Mouse (Mus musculus): Measurements from ENCODE around the gene Rps26. TPM values are rescaled to one million over a fixed set of nuclear protein-coding genes. Genes with fewer than 3 reads are reported as not detected.

The Rps26 gene
- polyA plus RNA-seq, 1 experiment, result 886 TPM

- no peaks in the 10 kb centered on the region for H3K4me1 ChIP-seq (ENCODE audit: control insufficient read depth, insufficient read depth, low read length)
- H3K4me3 ChIP-seq (ENCODE audit: insufficient read depth, low read length), result no peak overlapping the region
- TF ChIP-seq CTCF (IDR thresholded peaks at IDR 0.05; ENCODE audit: low read depth, low read length) (no peak), POLR2A (IDR thresholded peaks at IDR 0.05; ENCODE audit: borderline replicate concordance, low read depth, low read length) (no peak)
- no peak overlapping the region for H3K27ac ChIP-seq (ENCODE audit: insufficient read depth, low read depth, low read length)
Measured at GRCm38 (mm10) chr10:128613154-128613440, 13.4 kb downstream of the Rps26 start.

- TF ChIP-seq POLR2A (IDR thresholded peaks at IDR 0.05; ENCODE audit: borderline replicate concordance, low read depth, low read length) (no peak), CTCF (IDR thresholded peaks at IDR 0.05; ENCODE audit: low read depth, low read length) (0 out of 2 replicates have a peak, but pooled peaks have one; percentile 13)
- no peak overlapping the region for H3K4me3 ChIP-seq (ENCODE audit: insufficient read depth, low read length)
- no peak overlapping the region for H3K27ac ChIP-seq (ENCODE audit: insufficient read depth, low read depth, low read length)
- no peaks in the 10 kb centered on the region for H3K4me1 ChIP-seq (ENCODE audit: control insufficient read depth, insufficient read depth, low read length)
Measured at GRCm38 (mm10) chr10:128612433-128613153, 14.0 kb downstream of the Rps26 start.

GRCm38 (mm10) chr10:128606483-128606882 is 20.1 kb downstream of the Rps26 start:
- H3K27ac ChIP-seq (ENCODE audit: insufficient read depth, low read depth, low read length), result no peak overlapping the region
- TF ChIP-seq CTCF (IDR thresholded peaks at IDR 0.05; ENCODE audit: low read depth, low read length) (no peak), POLR2A (IDR thresholded peaks at IDR 0.05; ENCODE audit: borderline replicate concordance, low read depth, low read length) (no peak)

GRCm38 (mm10) chr10:128602470-128603128 is 23.9 kb downstream of the Rps26 start:
- no peak overlapping the region for H3K27ac ChIP-seq (ENCODE audit: insufficient read depth, low read depth, low read length)
- no peak for TF ChIP-seq CTCF (IDR thresholded peaks at IDR 0.05; ENCODE audit: low read depth, low read length)
- TF ChIP-seq POLR2A (IDR thresholded peaks at IDR 0.05; ENCODE audit: borderline replicate concordance, low read depth, low read length), result no peak
- H3K4me1 ChIP-seq (ENCODE audit: control insufficient read depth, insufficient read depth, low read length), result peaks cover 9% of the 10 kb centered on the region
- H3K4me3 ChIP-seq (ENCODE audit: insufficient read depth, low read length), result no peak overlapping the region

More at GRCm38 (mm10) chr10:128606483-128606882, 20.1 kb downstream of the Rps26 start:
- peaks cover 9% of the 10 kb centered on the region for H3K4me1 ChIP-seq (ENCODE audit: control insufficient read depth, insufficient read depth, low read length)
- no peak overlapping the region for H3K4me3 ChIP-seq (ENCODE audit: insufficient read depth, low read length)

- H3K27ac ChIP-seq (ENCODE audit: insufficient read depth, low read depth, low read length), result no peak overlapping the region
- H3K4me3 ChIP-seq (ENCODE audit: insufficient read depth, low read length), result no peak overlapping the region
- TF ChIP-seq CTCF (IDR thresholded peaks at IDR 0.05; ENCODE audit: low read depth, low read length), result no peak
- TF ChIP-seq POLR2A (IDR thresholded peaks at IDR 0.05; ENCODE audit: borderline replicate concordance, low read depth, low read length), result no peak
- H3K4me1 ChIP-seq (ENCODE audit: control insufficient read depth, insufficient read depth, low read length), result peaks cover 9% of the 10 kb centered on the region
Measured at GRCm38 (mm10) chr10:128601499-128601898, 25.0 kb downstream of the Rps26 start.

- H3K27ac ChIP-seq (ENCODE audit: insufficient read depth, low read depth, low read length), result no peak overlapping the region
- peaks cover 5% of the 10 kb centered on the region; the same call in 1 of the 2 replicates for H3K4me1 ChIP-seq (ENCODE audit: control insufficient read depth, insufficient read depth, low read length)
- H3K4me3 ChIP-seq (ENCODE audit: insufficient read depth, low read length), result no peak overlapping the region
- no peak for TF ChIP-seq CTCF (IDR thresholded peaks at IDR 0.05; ENCODE audit: low read depth, low read length)
- no peak for TF ChIP-seq POLR2A (IDR thresholded peaks at IDR 0.05; ENCODE audit: borderline replicate concordance, low read depth, low read length)
Measured at GRCm38 (mm10) chr10:128598476-128598875, 28.1 kb downstream of the Rps26 start.

- H3K4me1 ChIP-seq (ENCODE audit: control insufficient read depth, insufficient read depth, low read length), result no peaks in the 10 kb centered on the region
- no peak overlapping the region for H3K27ac ChIP-seq (ENCODE audit: insufficient read depth, low read depth, low read length)
- TF ChIP-seq CTCF (IDR thresholded peaks at IDR 0.05; ENCODE audit: low read depth, low read length), result no peak
- no peak for TF ChIP-seq POLR2A (IDR thresholded peaks at IDR 0.05; ENCODE audit: borderline replicate concordance, low read depth, low read length)
- H3K4me3 ChIP-seq (ENCODE audit: insufficient read depth, low read length), result no peak overlapping the region
Measured at GRCm38 (mm10) chr10:128592797-128593196, 33.8 kb downstream of the Rps26 start.

GRCm38 (mm10) chr10:128591436-128591835 is 35.1 kb downstream of the Rps26 start:
- Histone ChIP-seq H3K4me3 (ENCODE audit: insufficient read depth, low read length) (no peak overlapping the region), H3K4me1 (ENCODE audit: control insufficient read depth, insufficient read depth, low read length) (no peaks in the 10 kb centered on the region), H3K27ac (ENCODE audit: insufficient read depth, low read depth, low read length) (no peak overlapping the region)
- TF ChIP-seq POLR2A (IDR thresholded peaks at IDR 0.05; ENCODE audit: borderline replicate concordance, low read depth, low read length) (no peak), CTCF (IDR thresholded peaks at IDR 0.05; ENCODE audit: low read depth, low read length) (no peak)

- Histone ChIP-seq H3K27ac (ENCODE audit: insufficient read depth, low read depth, low read length) (no peak overlapping the region), H3K4me3 (ENCODE audit: insufficient read depth, low read length) (peak overlapping the region; percentile 68), H3K4me1 (ENCODE audit: control insufficient read depth, insufficient read depth, low read length) (no peaks in the 10 kb centered on the region)
- TF ChIP-seq CTCF (IDR thresholded peaks at IDR 0.05; ENCODE audit: low read depth, low read length), result peak; percentile 94
- no peak for TF ChIP-seq POLR2A (IDR thresholded peaks at IDR 0.05; ENCODE audit: borderline replicate concordance, low read depth, low read length)
Measured at GRCm38 (mm10) chr10:128590193-128590690, 36.3 kb downstream of the Rps26 start.

Measured in bone marrow macrophage, adult 2 months (primary cell).